Mouse (Mus musculus) cerebellum, adult 9-11 months (tissue): ENCODE results near the gene Parp1.

Source experiments
- DNase-seq: peaks from one replicate; pipeline ENCODE4 v3.0.0; 2022

Gene Parp1

DNA sequence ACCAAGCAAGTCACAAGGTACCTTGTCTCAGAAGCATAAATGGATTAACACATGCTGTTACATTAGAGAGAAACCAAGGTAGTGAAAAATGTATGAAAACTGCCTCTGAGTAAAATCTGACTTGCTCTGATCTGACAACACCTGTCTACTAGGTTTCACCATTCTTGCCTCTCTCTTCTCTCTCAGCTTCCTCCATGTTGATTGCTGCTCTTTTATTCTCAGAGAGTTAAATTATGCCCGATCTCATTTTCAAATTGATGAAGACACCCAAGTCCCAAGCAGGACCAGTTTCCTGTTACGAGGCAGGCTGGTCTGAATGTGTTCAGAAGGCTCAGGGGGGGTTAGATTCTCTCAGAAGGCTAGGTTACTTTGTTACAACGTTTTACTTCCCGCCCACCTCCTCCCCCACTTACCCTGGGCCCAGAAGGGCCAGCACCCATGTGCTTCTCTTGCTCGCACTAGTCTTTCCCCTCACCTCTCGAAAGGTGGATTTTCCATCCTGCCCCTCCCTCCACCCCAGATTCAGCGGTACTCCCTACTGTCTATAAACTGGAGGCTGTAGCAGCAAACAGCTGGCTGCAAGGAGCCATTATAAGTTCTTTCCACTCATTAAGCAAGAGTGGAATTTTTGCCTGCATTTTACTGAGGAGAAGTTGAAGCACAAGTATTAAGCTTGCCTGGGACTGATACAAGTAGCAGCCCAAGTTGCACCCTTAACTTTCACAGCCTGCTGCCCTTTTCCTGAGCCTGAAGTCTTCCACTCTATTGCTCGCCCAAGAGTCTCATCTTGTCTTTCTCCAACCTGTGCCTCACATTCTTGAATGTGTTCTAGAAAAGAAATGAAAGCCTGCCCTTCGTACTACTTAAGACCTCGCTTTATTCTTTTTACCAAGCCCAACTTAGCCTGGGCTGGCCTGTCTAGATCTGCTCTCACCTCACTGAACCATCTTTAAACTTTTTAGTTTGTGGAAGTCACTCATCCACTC, 71.0 kb downstream of the Parp1 start:
- DNase-seq = no peak

- DNase-seq = no peak
Measured at GRCm38 (mm10) chr1:180640605-180641125, 71.9 kb downstream of the Parp1 start.

- DNase-seq = peak; percentile 87
Measured at GRCm38 (mm10) chr1:180641137-180641517, 72.4 kb downstream of the Parp1 start, which contains the start of gene Lin9. Gene Lin9 (plus strand): TSS chr1:180641150.

- peak; percentile 47 for DNase-seq
Measured at GRCm38 (mm10) chr1:180641518-180642227, 72.9 kb downstream of the Parp1 start.

DNA sequence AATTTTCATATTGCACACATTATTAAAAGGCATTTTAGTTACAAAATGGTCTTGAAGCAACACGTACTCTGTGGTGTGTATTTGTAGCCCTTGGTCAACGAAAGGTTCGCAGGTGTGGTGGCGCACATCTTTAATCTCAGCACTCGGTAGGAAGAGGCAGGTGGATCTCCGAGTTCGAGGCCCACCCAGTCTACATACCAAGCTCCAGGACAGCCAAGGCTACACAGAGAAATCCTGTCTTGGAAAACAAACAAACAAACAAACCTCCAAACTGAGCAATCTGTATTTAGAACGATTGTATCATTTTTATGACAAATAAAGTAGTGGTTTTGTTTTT, 73.5 kb downstream of the Parp1 start:
- DNase-seq = no peak
